Mouse (Mus musculus) brain, embryonic 18.5 days (tissue): ENCODE measurements around the gene Fam160b1.

Experiments used
- DNase-seq: peaks from one replicate; pipeline ENCODE4 v3.0.0-alpha.2; 2012; ENCODE audit warnings: low read depth, low spot score

Fam160b1 gene

DNA sequence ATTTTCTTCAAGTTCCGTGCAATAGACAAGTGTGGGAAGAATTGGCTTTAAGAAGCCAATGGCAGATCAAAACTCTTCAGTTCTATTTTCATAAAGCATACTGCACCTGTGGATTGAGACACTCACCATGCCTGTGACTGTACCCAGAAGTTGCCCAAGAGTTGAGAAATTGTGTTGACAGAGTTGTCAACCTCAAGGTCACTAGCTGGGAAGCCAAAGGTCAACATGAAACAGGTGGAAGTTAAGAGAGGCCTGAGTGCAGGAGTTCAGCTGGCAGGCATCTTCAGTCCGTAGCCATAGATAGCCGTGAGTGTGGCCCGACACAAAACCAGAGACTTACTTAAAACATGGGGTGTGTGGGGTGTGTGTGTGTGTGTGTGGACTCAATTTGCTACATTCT, 6.7 kb downstream of the Fam160b1 start:
- DNase-seq, result no peak

DNA sequence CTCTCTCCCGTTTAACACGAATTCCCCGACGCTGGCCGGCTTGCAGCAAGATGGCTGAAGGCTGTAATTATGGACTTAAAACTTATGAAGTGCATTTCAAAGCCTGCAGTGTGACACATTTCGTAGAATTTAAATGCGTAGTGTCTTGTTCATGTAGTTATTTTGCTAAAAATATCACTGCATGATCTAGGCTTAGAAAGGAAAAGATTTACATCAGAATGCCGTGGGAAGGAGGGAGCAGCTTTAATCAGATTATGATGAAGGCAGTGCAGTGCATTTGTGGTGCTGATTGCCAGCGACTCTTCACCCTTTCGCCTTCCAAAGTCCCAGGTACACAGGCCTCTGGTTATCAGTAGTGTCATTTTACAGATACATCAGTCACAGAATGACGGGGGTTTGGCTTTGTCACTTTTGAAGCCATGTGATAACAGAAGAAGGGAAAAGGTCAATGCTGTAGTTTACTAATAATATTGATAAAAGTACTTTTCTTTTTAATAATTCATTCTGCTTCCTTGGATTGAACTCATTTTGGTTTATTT, 7.4 kb downstream of the Fam160b1 start:
- DNase-seq, result no peak

- no peak for DNase-seq
Measured at GRCm38 (mm10) chr19:57373276-57373811, 12.9 kb downstream of the Fam160b1 start.

DNA sequence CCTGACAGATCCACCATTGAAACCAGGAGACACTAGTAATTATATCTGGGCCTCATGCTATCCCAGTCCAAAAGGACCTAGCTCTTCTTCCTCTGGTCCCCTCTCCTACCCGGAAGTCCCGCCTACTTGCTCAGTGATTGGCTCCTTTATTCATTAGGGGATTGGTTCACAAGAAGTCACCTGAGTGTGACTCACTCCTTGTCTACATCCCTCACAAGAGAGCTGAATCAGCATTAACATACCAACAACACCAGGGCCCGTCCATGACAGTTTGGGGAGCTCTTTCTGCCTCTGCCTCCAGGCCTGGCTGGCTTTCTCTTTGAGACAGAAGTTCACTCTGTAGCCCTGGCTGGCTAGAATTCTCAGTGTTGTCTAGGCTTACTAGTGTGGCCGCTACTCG, 14.7 kb downstream of the Fam160b1 start:
- no peak for DNase-seq

- DNase-seq, result no peak
Measured at GRCm38 (mm10) chr19:57375746-57376145, 15.3 kb downstream of the Fam160b1 start.

- DNase-seq, result no peak
Measured at GRCm38 (mm10) chr19:57377043-57377703, 16.7 kb downstream of the Fam160b1 start.

DNA sequence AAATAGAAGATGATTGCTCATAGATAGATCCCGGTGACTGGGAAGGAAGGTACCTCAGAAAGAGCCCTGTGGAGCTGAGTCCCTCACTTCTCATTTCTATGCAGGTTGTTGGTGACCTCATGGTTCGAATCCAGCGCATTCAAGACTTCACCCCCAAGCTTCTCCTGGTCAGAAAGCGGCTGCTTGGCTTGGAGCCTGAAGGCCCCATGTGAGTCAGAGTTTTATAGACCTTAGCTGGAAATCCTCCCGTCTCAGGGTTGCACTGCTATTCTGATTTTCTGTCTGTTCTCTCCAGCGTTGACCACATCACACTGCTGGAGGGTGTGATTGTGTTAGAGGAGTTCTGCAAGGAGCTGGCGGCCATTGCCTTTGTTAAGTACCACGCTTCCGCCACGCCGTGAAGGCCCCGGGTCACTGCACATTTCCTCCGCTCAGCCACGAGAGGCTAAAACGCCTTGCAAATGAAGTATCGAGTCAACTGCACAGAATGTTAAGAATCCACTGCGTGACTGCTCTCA, 25.8 kb downstream of the Fam160b1 start:
- no peak for DNase-seq

DNA sequence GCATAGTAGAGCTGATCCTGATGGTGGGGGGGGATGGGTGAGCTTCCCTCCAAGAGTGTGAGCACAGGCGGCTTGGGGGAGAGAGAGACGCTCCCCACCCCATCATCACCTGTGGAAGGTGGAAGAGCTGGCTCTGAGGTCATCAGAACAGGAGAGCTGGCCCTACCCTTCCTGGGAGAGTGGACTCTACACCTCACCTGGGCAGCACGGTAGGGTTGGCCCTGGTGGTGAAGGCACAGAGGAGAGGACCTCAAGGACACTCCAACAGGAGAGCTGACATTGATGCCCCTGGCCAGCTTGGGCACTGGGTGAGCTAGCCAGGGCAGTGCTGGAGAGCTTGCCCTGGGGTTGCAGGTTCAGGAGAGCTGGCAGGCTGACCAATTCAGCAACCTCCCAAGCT, 31.1 kb downstream of the Fam160b1 start:
- DNase-seq, result no peak

DNA sequence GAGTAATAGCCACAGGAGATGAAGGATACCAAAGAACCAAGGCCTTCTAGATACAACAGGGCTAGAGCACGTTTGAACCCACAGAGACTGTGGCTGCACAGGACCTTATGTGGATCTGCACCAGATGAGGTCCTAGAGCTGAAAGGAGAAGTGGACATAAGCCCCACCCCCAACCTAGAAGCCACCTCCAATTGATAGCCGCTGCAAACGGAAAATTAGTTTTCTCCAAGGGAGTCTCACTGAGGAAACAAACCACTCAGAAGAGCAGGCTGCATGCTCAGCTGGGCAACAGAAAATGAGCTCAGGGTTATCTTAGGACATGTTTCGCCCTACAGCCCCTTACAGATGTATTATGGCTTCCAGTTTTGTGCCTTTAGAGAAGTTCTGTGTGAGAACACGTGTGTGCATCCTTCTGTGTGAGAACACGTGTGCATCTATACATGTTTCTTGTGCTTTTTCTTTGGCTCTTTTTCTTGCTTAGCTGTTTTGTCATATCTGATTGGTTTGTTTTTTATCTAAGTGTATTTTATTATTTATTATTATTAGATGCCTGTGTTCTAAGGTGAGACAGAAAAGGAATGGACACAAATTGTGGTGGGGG, 33.0 kb downstream of the Fam160b1 start:
- no peak for DNase-seq

- DNase-seq, result no peak
Measured at GRCm38 (mm10) chr19:57396609-57397008, 36.1 kb downstream of the Fam160b1 start.

- no peak for DNase-seq
Measured at GRCm38 (mm10) chr19:57402364-57402763, 41.9 kb downstream of the Fam160b1 start.

GRCm38 (mm10) chr19:57403700-57404501, 43.4 kb downstream of the Fam160b1 start:
- DNase-seq, result no peak

DNA sequence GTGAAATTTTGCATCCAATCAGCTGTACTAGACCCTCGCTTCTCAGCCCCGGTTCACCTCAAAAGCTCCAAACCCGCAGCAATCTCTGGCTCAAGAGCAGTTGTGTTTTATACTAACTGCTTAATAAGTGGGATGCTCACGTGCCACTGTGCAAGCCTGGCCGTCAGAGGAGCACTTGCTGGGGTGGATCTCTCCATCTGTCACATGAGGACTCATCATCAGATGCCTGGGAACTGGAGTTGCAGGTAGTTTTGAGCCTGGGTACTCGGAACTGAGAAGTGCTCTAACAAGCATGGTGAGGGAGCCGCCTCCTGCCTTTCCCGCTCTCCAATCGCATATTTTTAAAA, 44.0 kb downstream of the Fam160b1 start:
- DNase-seq, result no peak

- no peak for DNase-seq
Measured at GRCm38 (mm10) chr19:57407947-57408346, 47.5 kb downstream of the Fam160b1 start.

- DNase-seq, result peak; percentile 37
Measured at GRCm38 (mm10) chr19:57411375-57412196, 51.1 kb downstream of the Fam160b1 start.

DNA sequence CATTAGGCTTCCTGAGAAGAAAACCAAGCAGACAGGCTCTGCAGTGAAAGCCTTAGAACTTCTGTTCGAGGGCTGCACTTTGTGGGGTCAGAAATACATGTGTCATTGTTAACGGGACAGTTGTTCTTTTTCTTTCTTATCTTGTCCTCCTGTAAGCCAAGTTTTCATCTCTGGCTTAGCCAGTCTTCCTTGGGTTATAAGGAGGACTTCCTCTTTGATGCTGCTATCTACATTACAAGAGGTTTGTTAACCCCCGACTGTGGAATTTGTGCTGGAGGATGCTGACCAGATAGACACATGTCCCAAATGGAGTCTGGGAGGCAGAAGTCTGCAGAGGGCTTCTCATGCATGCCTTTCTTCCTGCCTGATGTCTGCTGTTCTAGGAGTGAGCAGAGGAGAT, 52.7 kb downstream of the Fam160b1 start:
- DNase-seq, result no peak

GRCm38 (mm10) chr19:57413918-57414317, 53.4 kb downstream of the Fam160b1 start:
- DNase-seq, result no peak

- DNase-seq, result no peak
Measured at GRCm38 (mm10) chr19:57415031-57415807, 54.7 kb downstream of the Fam160b1 start.

- no peak for DNase-seq
Measured at GRCm38 (mm10) chr19:57417800-57418580, 57.5 kb downstream of the Fam160b1 start.

- DNase-seq, result no peak
Measured at GRCm38 (mm10) chr19:57423402-57423801, 62.9 kb downstream of the Fam160b1 start.
